Mouse (Mus musculus) cortical plate, adult 2 months (tissue): ENCODE data around the gene Ifit3b.
"Not testable (repeated sequence)": the region's sequence is repeated elsewhere in the genome, so short reads cannot be mapped to it uniquely, and the experiment has no call there.

ENCODE experiments used
- CTCF ChIP-seq: fragments of 200-500 bp; IDR thresholded peaks from 2 replicates; pipeline ENCODE4 v1.5.1; 2011; ENCODE audit warnings: mild to moderate bottlenecking, control low read depth, low read length; ENCODE audit not compliant: insufficient read depth; ENCODE audit errors: extremely low read depth
- POLR2A ChIP-seq: fragments of 200-500 bp; IDR thresholded peaks from 2 replicates; pipeline ENCODE4 v1.6.1; 2011; ENCODE audit warnings: mild to moderate bottlenecking, low read length, control low read depth; ENCODE audit not compliant: insufficient read depth; ENCODE audit errors: extremely low read depth

DNA sequence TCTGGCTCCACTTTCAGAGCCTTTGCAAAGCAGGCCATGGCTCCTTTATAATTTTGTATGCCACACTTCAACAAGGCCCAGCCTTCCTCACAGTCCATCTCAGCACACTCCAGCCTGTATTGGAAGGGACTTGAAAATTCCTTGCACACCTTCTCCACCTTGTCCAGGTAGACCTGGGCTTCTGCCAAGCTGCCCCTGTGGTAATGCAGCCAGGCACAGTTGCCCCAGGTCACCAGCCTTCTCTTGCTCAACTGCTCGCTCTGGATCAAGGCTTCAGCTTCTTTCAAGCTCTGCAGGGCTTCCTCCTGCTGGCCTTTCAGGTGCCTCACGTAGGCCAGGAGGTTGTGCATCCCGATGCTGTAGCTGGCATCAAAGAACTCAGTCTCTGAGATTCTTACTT lies 13.2 kb upstream of the Ifit3b start:
- TF ChIP-seq CTCF, POLR2A: not testable (repeated sequence)
